Mouse (Mus musculus) small intestine, adult 10 weeks (tissue): ENCODE measurements around the gene AI593442. TPM values are rescaled to one million over a fixed set of nuclear protein-coding genes. Genes with fewer than 3 reads are reported as not detected.

Experiments
- polyA plus RNA-seq: library from polyadenylated mRNA; stranded (reverse); fragments of 350-450 nt; fragmentation: Illumina TruSeq; extraction: RNeasy Lipid Tissue Mini Kit (QIAGEN cat#74804); gene quantifications from one replicate; pipeline ENCODE4 v1.2.3, GENCODE M21; 2014; ENCODE audit warnings: low replicate concordance

AI593442 gene
- 0.37 TPM for polyA plus RNA-seq

GRCm38 (mm10) chr9:52679362-52679947, at the start of gene AI593442:
TSS of gene AI593442 (minus strand) at chr9:52679780.

